Mouse (Mus musculus): ENCODE data around the gene Bola1. TPM values are rescaled to one million over a fixed set of nuclear protein-coding genes. Genes with fewer than 3 reads are reported as not detected.
"Not testable (repeated sequence)": the region's sequence is repeated elsewhere in the genome, so short reads cannot be mapped to it uniquely, and the experiment has no call there.

Gene Bola1
- polyA plus RNA-seq, 1 experiment from 2014 or later: 89.3 TPM

DNA sequence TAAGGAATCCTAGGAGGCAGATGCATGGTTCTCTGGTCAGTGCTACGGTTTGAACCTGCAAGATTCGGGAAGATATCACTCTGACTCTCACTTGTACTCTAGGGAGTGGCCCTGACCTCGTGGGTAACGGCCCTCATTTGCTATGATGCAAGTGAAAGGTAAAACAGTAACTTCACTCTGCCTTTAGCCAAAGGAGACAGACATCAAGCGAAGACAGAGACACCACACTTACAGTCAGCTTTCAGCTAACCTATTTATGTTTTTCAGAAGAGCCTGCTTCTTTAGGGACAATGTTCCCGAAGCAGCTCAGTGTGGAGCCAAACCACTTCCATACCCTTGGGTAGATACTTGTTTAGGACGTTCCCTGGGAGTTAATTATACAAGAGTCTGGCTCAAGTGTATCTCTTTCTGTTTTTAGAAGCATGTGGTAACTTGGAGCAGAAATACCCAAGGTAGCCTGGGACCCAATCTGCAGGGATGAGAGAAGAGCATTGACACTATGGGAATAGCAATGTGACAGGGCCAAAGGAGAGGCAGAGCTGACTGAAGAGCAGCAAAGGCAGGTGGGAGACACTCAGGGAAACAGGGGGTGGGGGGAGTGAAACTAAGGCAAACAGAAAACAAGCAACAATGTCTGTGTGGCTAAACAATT is 24.5 kb upstream of the Bola1 start:
- no peaks in the 10 kb centered on the region for H3K36me3 ChIP-seq (replicated peaks)
- WGBS: 84% methylated on average over 7 of the region's 7 CpGs
- DNase-seq (ENCODE audit: extremely low spot score, low spot score): no peak
- no peaks in the 10 kb centered on the region for H3K9me3 ChIP-seq
- no peaks in the 10 kb centered on the region for H3K27me3 ChIP-seq (ENCODE audit: poor library complexity, severe bottlenecking)
- peak overlapping the region; percentile 99 for H3K27ac ChIP-seq
- H3K4me3 ChIP-seq: peak overlapping the region; percentile 60; the same call in 1 of the 2 replicates
- peaks cover 54% of the 10 kb centered on the region for H3K4me1 ChIP-seq

DNA sequence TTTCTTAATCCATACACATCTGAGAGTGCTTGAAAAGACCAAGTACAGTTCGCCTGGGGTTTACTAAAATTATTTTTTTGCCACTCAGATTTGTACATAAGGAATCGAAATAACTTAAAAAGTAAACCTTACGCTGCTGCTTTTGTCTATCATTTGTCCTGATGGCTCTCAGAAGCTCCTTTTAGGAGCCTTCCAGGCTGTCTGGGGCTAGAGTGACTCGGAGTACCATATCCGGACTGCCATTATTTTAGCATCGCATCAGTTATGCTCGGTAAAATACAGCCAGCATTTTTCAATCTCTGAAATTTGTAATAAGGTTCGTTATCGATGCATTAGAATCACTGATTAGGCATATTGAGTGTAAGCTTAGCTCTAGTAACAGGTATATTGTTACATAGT is 21.3 kb upstream of the Bola1 start:
- H3K27ac ChIP-seq: peak overlapping the region; percentile 99
- WGBS: 80% methylated on average over 9 of the region's 9 CpGs
- DNase-seq (ENCODE audit: extremely low spot score, low spot score): no peak

DNA sequence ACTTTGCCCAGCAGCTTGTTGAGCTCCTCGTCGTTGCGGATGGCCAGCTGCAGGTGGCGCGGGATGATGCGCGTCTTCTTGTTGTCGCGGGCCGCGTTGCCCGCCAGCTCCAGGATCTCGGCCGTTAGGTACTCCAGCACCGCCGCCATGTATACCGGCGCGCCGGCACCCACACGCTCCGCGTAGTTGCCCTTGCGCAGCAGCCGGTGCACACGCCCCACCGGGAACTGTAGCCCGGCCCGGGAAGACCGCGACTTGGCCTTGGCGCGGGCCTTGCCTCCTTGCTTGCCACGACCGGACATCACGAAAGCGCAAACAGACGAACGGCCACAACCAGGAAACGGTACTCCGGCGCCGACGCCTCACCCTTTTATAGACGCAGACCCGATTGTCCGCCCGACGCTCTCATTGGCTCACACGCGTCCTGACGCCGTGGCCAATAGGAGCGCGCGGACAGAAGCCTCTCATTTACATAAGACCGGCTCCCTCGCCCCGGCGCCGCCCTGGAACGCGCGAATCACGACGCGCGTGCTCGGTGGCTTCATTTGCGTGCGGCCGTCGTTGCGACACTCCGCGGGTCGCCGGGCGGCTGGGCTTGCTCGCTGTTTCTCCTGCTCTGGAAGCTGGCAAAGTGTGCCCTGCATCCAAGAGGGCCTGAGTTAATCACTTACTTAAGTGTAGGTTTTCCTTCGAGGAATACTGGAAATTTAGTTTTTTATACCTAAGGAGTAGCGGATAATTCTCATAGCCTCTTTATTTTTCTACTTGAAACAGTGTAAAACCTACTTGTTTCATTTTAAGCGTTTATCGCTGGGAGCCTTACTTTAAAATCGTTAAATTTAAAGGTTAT is 20.7 kb upstream of the Bola1 start, which contains the start of gene Hist2h2aa2:
Gene Hist2h2aa2, minus strand, starts transcription at position 328 of the 850 bp plus-strand sequence.
- H3K36me3 ChIP-seq (replicated peaks); H3K9me3 ChIP-seq; H3K27me3 ChIP-seq (ENCODE audit: poor library complexity, severe bottlenecking): not testable (repeated sequence)
- Histone ChIP-seq H3K4me3 (peak within 1 kb of the TSS; percentile 43), H3K27ac (peak within 1 kb of the TSS; percentile 99), H3K4me1 (peaks cover 55% of the 10 kb centered on the region)
- WGBS: 4% methylated on average over 39 of the region's 85 CpGs
- DNase-seq (ENCODE audit: extremely low spot score, low spot score): peak; percentile 71

More for the DNA sequence above, 21.3 kb upstream of the Bola1 start:
- Histone ChIP-seq H3K4me1 (peaks cover 55% of the 10 kb centered on the region), H3K27me3 (ENCODE audit: poor library complexity, severe bottlenecking) (no peaks in the 10 kb centered on the region), H3K4me3 (peak overlapping the region; percentile 39), H3K36me3 (replicated peaks) (no peaks in the 10 kb centered on the region), H3K9me3 (no peaks in the 10 kb centered on the region)

DNA sequence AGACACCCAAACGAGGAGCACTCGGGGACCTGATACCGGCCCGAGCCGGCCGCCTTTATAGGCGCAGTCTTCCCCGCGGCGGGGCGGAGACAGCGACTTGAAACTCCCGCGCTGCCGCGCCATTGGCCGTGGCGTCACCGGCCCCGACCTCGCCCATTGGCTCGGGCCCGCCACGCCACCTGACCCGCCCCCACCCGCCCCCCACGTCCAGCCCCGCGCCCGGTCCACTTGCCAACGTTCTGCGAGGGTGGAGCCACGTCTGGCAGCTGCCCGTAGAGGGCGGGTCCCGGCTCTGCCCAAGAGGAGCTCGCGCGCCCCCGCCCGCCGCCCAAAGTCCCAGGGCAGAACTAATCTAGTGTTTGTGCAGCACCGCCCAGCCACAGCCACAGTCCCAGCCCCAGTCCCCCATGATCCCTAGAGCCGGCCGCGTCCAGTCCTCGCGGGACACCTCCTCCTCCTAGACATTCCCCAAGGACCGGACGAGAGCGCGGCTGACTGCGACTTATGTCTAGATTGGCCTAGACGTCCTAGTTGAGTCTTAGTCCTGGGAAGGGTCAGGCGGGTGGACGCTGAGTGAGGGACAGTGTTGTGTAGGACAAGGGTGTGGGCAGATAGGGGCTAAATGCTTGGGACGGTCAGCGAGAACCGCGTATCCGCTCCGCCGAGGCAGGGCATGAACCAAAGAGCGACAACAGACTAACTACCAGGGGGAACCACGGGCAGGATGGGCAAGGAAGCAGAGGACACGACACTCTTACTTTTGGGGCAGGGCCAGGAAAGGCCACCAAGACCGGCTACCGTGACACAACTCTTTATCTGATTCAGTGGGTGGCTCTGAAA is 19.7 kb upstream of the Bola1 start, which contains the start of gene Hist2h3c2:
Gene Hist2h3c2, minus strand, starts transcription at position 174 of the 840 bp plus-strand sequence.
- not testable (repeated sequence) for H3K9me3 ChIP-seq; H3K36me3 ChIP-seq (replicated peaks); H3K27me3 ChIP-seq (ENCODE audit: poor library complexity, severe bottlenecking); DNase-seq (ENCODE audit: extremely low spot score, low spot score)
- Histone ChIP-seq H3K4me1 (peaks cover 46% of the 10 kb centered on the region), H3K4me3 (peak within 1 kb of the TSS; percentile 59), H3K27ac (peak within 1 kb of the TSS; percentile 93)
- WGBS: 0% methylated on average over 25 of the region's 68 CpGs

DNA sequence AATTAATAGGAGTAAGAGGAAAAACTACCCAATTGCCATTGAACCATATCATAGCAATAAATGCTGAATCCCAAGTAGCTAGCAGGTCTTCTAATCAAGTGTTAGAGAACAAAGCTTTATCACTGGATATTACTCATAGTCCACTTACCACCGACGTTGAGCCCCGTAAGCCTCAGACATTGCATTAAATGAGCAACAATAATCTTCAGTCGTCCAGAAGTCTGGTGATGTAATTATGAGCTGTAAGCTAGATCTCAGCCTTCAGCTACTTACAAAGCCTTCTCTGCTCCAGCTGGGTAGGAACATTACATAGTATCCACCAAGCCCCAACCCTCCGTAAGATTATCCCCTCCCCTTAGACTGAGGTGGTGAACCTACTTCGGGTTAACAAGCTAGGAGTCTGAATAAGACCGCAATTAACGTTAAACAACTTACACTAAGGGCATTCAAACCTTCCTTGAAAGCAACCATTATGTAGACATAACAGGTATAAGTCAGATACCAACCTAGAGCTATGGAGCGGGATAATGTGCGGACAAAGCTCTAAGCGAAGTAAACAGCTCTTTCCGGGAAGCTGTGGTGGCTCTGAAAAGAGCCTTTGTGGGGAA is 18.5 kb upstream of the Bola1 start:
- 1% methylated on average over 12 of the region's 12 CpGs for WGBS
- peak; percentile 52 for DNase-seq (ENCODE audit: extremely low spot score, low spot score)
- peak overlapping the region; percentile 59 for H3K4me3 ChIP-seq
- no peaks in the 10 kb centered on the region for H3K27me3 ChIP-seq (ENCODE audit: poor library complexity, severe bottlenecking)
- no peaks in the 10 kb centered on the region for H3K36me3 ChIP-seq (replicated peaks)
- H3K27ac ChIP-seq: peak overlapping the region; percentile 93
- peaks cover 34% of the 10 kb centered on the region for H3K4me1 ChIP-seq
- H3K9me3 ChIP-seq: no peaks in the 10 kb centered on the region

DNA sequence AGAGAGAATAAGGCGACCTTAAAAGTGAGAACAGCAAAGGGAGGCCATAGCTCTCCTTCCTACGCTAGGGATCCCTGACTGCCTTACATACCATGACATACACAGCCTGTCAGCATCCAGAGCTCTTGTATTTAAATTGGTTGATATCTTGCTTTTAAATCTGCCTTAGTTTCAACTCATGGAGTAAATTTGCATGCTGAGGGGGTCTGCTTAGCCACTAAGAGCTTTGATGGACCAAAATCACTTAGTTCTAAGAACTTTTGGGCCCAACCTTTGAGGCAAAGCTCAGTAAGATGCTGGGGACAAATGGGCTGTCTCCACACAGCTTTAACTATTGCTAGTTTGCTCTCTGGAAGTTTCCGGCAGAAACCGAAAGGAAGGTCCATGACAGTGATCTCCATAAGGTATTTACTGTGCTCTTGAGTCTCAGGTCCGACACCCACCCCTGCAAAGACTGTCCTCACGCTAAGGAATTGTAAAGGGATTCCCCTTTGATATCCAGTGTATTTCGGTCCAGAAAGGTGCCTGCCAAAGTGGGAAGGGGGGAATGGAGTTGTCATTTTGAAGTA is 17.9 kb upstream of the Bola1 start:
- 31% methylated on average over 7 of the region's 7 CpGs for WGBS

DNA sequence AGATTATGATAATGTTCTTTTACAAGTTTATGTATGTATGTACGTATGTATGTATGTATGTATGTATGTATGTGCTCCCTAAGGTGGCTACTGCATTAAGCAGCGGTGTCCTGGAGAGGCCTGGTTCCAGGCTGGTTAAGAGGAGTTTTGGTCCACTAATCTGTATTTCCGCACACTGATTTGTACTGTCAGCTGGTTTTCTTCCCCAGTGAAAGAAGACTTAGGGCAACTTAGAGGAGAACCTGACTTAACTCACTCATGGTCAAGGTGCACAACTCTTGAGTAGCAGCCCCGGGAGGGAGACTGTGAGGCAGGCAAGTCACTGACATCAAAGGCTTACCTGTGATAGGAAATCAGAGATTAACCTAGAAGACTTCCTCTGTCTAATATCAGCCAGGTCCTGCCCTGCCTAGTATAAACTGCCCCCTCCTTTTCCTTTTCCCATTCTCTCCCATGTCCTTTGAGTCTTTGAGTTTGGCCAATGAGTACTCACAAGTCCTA is 17.4 kb upstream of the Bola1 start:
- peak overlapping the region; percentile 93 for H3K27ac ChIP-seq
- peaks cover 28% of the 10 kb centered on the region for H3K4me1 ChIP-seq
- H3K36me3 ChIP-seq (replicated peaks): no peaks in the 10 kb centered on the region
- 86% methylated on average over 4 of the region's 4 CpGs for WGBS
- H3K4me3 ChIP-seq: peak overlapping the region; percentile 59
- H3K27me3 ChIP-seq (ENCODE audit: poor library complexity, severe bottlenecking): no peaks in the 10 kb centered on the region
- peak; percentile 38 for DNase-seq (ENCODE audit: extremely low spot score, low spot score)
- H3K9me3 ChIP-seq: no peaks in the 10 kb centered on the region

More for the DNA sequence above, 17.9 kb upstream of the Bola1 start:
- Histone ChIP-seq H3K27ac (peak overlapping the region; percentile 93), H3K4me1 (peaks cover 29% of the 10 kb centered on the region), H3K36me3 (replicated peaks) (no peaks in the 10 kb centered on the region), H3K9me3 (no peaks in the 10 kb centered on the region), H3K27me3 (ENCODE audit: poor library complexity, severe bottlenecking) (no peaks in the 10 kb centered on the region), H3K4me3 (peak overlapping the region; percentile 59)
- DNase-seq (ENCODE audit: extremely low spot score, low spot score): peak; percentile 44

DNA sequence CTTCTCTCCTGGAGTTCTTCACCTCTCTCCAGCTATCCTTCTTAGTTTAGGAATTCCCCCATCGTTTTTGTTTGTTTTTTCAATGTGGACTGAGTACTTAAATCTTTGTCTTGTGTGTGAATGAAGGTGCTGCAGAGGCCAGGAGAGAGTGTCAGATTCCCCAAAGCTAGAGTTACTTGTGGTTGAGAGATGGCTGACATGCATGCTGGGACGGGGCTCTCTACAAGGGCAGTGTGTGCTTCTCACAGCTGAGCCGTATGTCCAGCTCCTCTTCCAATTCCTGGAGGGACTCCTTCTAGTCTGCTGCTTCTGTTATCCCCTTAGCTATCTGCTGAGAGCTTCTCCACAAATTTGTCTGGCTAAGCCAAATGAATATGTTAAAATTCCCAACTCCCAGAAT is 16.3 kb upstream of the Bola1 start:
- peaks cover 22% of the 10 kb centered on the region for H3K4me1 ChIP-seq
- WGBS: 68% methylated on average over 3 of the region's 3 CpGs
- no peaks in the 10 kb centered on the region for H3K36me3 ChIP-seq (replicated peaks)
- DNase-seq (ENCODE audit: extremely low spot score, low spot score): no peak
- no peaks in the 10 kb centered on the region for H3K27me3 ChIP-seq (ENCODE audit: poor library complexity, severe bottlenecking)
- H3K27ac ChIP-seq: 0 out of 2 replicates have a peak overlapping the region, but pooled peaks have one; percentile 26
- no peak overlapping the region for H3K4me3 ChIP-seq
- H3K9me3 ChIP-seq: no peaks in the 10 kb centered on the region

DNA sequence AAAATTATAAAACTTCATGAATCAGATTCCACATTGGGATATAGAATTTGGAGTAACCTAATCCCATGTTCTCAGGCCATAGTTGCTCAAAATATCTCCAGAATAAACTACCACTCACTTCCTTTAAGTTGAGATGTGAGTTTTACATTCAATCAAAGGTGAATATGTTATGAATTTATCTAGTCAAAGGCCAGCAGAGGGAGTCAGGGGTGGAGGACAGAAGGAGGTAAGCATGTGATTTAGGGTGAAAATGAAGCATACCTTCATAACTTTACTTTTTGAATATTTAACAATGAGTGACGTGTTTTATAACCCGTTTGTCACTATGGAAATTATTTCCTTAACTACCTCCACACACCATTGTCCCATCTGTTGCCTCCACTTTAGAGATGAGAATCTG is 15.4 kb upstream of the Bola1 start:
- no peaks in the 10 kb centered on the region for H3K9me3 ChIP-seq
- H3K4me1 ChIP-seq: peaks cover 18% of the 10 kb centered on the region
- no peaks in the 10 kb centered on the region for H3K27me3 ChIP-seq (ENCODE audit: poor library complexity, severe bottlenecking)
- no peak overlapping the region for H3K4me3 ChIP-seq
- H3K36me3 ChIP-seq (replicated peaks): no peaks in the 10 kb centered on the region
- H3K27ac ChIP-seq: no peak overlapping the region
- WGBS: 96% methylated on average over 2 of the region's 2 CpGs
- no peak for DNase-seq (ENCODE audit: extremely low spot score, low spot score)

DNA sequence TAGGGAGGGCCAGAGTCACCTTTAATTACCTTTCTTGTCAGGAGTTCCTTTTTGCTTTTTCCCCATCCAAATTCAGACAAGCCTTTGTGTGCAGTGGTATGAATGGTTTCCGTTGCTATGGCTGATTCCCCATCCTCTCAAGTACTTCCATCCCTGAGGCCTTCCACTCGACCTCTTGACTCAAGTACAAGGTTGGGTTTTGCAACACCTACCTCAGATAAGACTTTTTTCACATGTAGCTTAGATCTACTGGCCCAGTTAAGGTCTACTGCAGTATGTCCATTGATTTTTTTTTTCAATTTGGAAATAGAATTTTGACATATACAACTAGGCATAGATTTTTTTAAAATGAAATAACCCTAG is 12.2 kb upstream of the Bola1 start:
- no peak for DNase-seq (ENCODE audit: extremely low spot score, low spot score)
- H3K4me1 ChIP-seq: peaks cover 13% of the 10 kb centered on the region
- no peak overlapping the region for H3K4me3 ChIP-seq
- no peaks in the 10 kb centered on the region for H3K9me3 ChIP-seq
- no peak overlapping the region for H3K27ac ChIP-seq
- no peaks in the 10 kb centered on the region for H3K36me3 ChIP-seq (replicated peaks)
- WGBS: 69% methylated on average over 2 of the region's 2 CpGs
- H3K27me3 ChIP-seq (ENCODE audit: poor library complexity, severe bottlenecking): no peaks in the 10 kb centered on the region

DNA sequence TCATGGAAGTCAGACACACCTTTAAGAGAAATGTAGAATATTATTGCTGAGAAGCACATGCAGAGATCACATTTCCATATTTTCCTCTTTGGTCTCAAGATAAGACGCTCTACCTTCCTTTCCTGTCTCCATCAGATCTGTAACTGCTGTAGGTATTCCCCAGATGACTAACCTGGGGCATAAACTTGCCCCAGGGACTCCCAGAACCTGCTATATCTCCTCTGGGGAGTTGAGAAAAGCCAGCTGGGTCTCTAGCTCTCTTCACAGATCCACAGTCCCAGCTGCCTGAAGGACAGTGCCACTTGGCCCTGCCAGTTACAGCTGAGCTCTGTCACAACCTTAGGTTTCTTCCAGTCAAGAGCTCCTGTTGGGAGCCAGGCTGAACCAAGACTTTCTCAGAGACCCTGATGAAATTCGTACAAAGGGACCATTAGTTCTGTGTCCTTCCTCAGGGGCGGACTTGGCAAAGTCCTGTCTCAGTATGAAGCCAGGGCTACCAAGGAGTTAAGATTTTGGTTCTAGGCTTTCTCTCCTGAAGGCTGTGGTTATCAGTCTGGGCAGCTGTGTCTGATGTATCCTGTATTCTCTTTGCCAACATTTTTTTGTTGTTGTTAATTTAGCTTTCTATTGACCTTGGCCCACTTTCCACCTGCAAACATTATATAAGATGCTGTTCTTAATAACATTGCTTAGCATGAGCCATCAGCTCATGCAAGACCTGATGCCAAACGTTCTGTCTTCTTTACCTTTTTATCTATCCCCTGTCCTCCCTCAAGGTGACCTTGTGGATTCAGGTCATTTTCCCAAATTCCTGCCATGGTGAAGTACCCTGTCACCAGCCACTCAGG is 11.6 kb upstream of the Bola1 start:
- Histone ChIP-seq H3K4me1 (peaks cover 16% of the 10 kb centered on the region), H3K27me3 (ENCODE audit: poor library complexity, severe bottlenecking) (no peaks in the 10 kb centered on the region), H3K9me3 (no peaks in the 10 kb centered on the region), H3K36me3 (replicated peaks) (no peaks in the 10 kb centered on the region), H3K27ac (no peak overlapping the region), H3K4me3 (no peak overlapping the region)
- no peak for DNase-seq (ENCODE audit: extremely low spot score, low spot score)
- WGBS: 81% methylated on average over 4 of the region's 4 CpGs
